Mouse (Mus musculus) urinary bladder, adult 2 months (tissue): ENCODE measurements around the gene Ccr6. TPM values are rescaled to one million over a fixed set of nuclear protein-coding genes. Genes with fewer than 3 reads are reported as not detected.

Source experiments
- DNase-seq: peaks from one replicate; pipeline ENCODE4 v3.0.0; 2022; ENCODE audit warnings: low spot score
- polyA plus RNA-seq: library from polyadenylated mRNA; depleted of rRNA; stranded (reverse); fragments of >200 nt; gene quantifications from 2 replicates; pipeline ENCODE4 v1.2.3, GENCODE M21; 2012; rRNA removed

Ccr6 gene
- polyA plus RNA-seq, 1 experiment: 0.06 TPM

- DNase-seq: peak; percentile 95
Observed at GRCm38 (mm10) chr17:8283526-8284253, 47.8 kb downstream of the Ccr6 start.

GRCm38 (mm10) chr17:8284254-8284661 lies 48.4 kb downstream of the Ccr6 start:
- peak; percentile 39 for DNase-seq

GRCm38 (mm10) chr17:8285056-8285455 lies 49.2 kb downstream of the Ccr6 start:
- DNase-seq: no peak

GRCm38 (mm10) chr17:8286987-8287386 lies 51.1 kb downstream of the Ccr6 start:
- no peak for DNase-seq

DNA sequence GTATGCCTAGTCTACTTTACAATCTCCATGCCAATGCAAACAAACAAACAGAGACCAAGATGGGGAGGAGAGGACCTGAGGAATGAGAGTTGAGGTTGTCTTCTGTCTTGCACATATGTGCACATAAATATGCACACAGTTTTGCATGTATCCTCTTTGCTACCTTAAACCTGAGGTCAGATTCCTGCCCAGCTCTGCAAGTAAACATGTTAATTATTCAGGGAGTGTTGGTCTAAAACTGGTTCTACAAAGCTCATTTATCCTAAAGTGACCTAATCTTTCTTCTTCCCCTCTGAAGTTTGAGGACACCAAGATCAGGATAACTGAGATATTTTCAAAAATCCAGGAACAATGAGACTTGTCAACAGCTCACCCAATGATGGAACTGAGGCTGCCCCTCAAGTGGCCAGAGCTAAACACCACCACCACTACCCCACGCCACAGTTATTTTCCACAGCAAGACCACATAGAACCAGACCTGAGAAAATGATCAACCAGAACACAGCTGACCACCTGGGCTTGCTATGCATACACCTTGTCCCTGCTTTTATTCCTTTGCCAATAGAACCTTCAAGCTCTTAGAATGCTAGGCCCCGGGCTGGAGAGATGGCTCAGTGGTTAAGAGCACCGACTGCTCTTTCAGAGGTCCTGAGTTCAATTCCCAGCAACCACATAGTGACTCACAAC lies 54.3 kb downstream of the Ccr6 start:
- no peak for DNase-seq

DNA sequence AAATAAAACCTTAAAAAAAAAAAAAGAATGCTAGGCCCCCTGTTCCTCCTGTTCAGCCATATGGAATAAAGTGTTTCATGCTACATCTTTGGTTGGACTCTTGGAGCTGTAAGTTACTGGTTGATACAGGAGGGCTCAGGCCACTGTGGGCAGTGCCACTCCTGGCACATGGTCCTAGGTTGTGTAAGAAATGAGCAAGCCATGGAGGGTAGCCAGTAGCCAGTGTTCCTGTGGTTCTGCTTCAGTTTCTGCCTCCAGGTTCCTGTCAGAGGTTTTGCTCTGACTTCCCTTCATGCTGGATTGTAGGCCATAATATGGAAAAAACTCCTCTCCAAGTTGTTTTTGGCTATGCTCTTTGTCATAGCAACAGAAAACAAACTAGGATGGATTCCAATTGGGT lies 54.9 kb downstream of the Ccr6 start:
- DNase-seq: no peak

DNA sequence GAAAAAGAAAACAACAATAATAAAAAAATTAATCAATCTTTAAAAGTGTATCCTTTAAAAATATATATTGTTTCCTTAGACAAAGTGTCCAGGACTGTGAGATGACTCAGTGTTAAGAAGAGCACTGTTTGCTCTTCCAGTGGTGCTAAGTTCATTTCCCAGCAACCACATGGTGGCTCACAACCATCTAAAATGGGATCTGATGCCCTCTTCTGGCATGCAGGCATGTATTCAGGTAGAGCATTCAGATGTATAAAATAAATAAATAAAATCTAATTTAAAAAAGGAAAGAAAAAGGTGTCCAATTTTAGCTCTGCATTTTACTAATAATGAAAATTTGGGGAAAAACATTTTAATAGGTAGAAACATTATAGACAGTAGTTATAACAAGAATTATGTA lies 60.0 kb downstream of the Ccr6 start:
- DNase-seq: no peak

GRCm38 (mm10) chr17:8296313-8296844 lies 60.5 kb downstream of the Ccr6 start:
- no peak for DNase-seq

- DNase-seq: no peak
Observed at GRCm38 (mm10) chr17:8297746-8298145, 61.9 kb downstream of the Ccr6 start.

DNA sequence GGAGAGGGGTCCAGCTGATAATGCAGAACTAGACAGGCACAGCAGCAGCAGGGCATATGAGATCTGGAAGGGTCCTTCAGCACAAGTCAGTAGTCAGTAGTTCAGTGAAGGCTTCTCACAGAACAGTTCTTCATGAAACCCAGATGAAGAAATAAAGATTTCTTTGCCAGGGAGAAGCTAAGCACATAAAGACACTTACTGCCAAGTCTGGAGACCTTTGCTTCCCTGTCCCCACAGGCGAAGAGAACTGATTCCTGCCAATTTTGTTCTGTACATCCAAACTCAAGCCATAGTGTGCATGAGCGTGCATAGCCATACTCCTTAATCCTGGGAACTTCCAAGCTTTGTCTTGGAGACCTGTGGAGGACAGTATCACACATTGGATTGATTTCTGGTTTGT lies 62.4 kb downstream of the Ccr6 start:
- DNase-seq: no peak

DNA sequence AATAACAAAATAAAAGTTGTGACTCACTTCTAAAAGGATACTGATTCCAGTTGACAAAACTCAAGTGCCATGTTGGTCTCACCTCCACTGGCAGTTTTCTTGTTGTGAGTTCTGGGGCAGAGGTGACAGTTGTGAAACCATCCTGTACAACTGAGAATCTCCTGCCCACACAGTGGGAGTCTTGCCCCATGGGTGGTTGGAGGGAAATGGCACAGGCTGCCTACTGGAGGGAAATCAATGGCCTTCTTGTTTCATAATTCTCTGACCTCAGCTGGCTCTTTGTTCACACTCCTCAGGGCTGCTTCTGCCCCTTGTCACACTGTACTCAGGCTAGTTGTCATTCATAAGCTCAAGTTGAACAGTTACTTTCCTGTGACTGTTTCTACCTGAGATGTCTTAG lies 63.7 kb downstream of the Ccr6 start:
- no peak for DNase-seq

GRCm38 (mm10) chr17:8301515-8301914 lies 65.7 kb downstream of the Ccr6 start:
- no peak for DNase-seq

DNA sequence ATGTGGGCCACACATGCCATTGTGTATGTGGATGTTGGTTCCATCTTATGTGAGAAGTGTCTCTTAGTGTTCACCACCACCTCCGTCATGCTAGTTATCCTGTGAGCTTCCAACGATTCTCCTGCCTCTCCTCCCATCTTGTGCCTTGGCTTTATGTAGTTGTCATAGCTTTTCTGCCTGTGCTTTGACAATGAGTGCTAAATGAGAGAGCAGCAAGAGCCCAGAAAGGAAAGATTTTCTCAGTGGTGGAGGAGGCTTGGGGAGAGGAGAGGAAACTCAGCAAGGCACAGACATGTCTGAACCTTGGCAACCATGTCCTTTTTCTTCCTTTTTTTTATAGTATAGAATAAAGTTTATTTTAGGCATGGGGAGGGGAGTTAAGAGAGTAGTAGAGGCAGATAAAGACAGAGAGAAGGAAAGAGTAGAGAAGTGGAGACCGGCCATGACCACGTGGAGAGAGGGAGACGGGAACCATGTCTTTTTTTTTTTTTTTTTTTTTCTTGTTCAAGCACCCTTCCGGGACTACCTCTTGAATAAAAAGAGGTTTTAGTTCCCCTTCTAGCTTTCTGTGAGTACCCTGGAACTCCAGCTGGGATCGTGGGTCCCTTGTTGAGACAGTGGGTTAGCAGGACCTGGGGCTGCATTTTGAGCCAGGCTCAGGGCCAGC lies 67.1 kb downstream of the Ccr6 start:
- no peak for DNase-seq

DNA sequence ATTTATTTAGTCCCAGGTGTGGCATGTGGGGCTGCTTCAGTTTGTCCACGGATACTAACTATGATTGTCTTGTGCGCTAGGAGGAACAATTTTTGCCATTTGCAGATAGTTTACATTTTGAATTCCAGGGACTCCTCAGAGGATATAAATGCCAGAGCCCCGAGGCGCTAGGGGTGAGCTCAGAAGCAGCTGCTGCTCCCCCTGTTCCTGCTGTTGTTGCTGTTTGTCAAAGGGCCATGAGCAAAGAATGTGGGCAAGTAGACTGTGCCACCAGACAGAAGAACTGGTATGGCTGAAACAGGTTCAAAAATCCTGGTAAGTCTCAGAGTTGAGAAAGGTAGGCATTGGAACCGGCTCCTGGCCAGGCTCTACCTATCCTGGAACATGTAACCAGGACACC lies 67.8 kb downstream of the Ccr6 start:
- no peak for DNase-seq

DNA sequence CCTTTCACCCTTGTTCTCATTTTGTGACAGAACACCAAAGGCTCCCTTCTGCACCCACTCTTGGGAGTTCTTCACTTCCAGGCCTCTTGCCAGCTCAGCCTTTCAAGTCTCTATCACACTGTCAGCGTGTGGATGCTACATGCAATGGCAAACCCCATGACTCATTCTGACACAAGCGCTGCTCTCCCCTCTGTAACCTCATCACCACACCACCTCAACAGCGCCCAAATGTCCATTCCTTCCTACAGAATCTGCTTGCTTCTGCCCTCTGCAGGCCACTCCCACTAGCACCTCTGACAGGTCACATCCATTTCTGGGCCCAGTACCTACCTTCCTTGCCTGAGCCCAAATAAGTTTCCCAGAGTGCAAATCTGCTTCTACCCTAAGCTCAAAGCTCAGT lies 70.0 kb downstream of the Ccr6 start:
- no peak for DNase-seq

Other genes with a start within 250 kb of the Ccr6 start
- 0.07 and 0.10 TPM in 2 replicates for gene Gm49673, start 88.3 kb upstream of the Ccr6 start, polyA plus RNA-seq
- 43.7 and 58.1 TPM in 2 replicates for gene Rnaset2a, start 87.9 kb upstream of the Ccr6 start, polyA plus RNA-seq
- gene Fgfr1op, start 70.5 kb upstream of the Ccr6 start, polyA plus RNA-seq: 11.4 and 13.6 TPM in 2 replicates
- gene Mpc1, start 46.9 kb downstream of the Ccr6 start, polyA plus RNA-seq: 233 and 289 TPM in 2 replicates
- 88.8 and 142 TPM in 2 replicates for gene Sft2d1, start 75.1 kb downstream of the Ccr6 start, polyA plus RNA-seq
- 0.12 and 0.18 TPM in 2 replicates for gene Prr18, start 101.4 kb downstream of the Ccr6 start, polyA plus RNA-seq
- gene T2, start 119.9 kb downstream of the Ccr6 start, polyA plus RNA-seq: 0.14 and 0.25 TPM in 2 replicates
- gene T, start 198.4 kb downstream of the Ccr6 start, polyA plus RNA-seq: not detected in 2 replicates